Mouse (Mus musculus): ENCODE results near the gene Krtap8-1. TPM values are rescaled to one million over a fixed set of nuclear protein-coding genes. Genes with fewer than 3 reads are reported as not detected.

The Krtap8-1 gene
- polyA plus RNA-seq, 1 experiment = not detected

GRCm38 (mm10) chr16:89503571-89503970 is 15.8 kb upstream of the Krtap8-1 start:
- Histone ChIP-seq H3K27me3 (replicated peaks) (no peaks in the 10 kb centered on the region), H3K9me3 (peaks cover 32% of the 10 kb centered on the region)

GRCm38 (mm10) chr16:89501870-89502269 is 14.1 kb upstream of the Krtap8-1 start:
- Histone ChIP-seq H3K9me3 (peaks cover 24% of the 10 kb centered on the region), H3K27me3 (replicated peaks) (no peaks in the 10 kb centered on the region), H3K4me1 (no peaks in the 10 kb centered on the region), H3K4me3 (replicated peaks) (no peak overlapping the region), H3K36me3 (replicated peaks; ENCODE audit: low read length) (no peaks in the 10 kb centered on the region)
- no peak for TF ChIP-seq FLI1 (IDR thresholded peaks at IDR 0.05; ENCODE audit: low read length)
- TF ChIP-seq GATA1 (IDR thresholded peaks at IDR 0.05; ENCODE audit: borderline replicate concordance, low read length) = no peak

More at GRCm38 (mm10) chr16:89503571-89503970, 15.8 kb upstream of the Krtap8-1 start:
- TF ChIP-seq GATA1 (IDR thresholded peaks at IDR 0.05; ENCODE audit: borderline replicate concordance, low read length) (no peak), FLI1 (IDR thresholded peaks at IDR 0.05; ENCODE audit: low read length) (no peak)
- Histone ChIP-seq H3K4me3 (replicated peaks) (no peak overlapping the region), H3K36me3 (replicated peaks; ENCODE audit: low read length) (no peaks in the 10 kb centered on the region), H3K4me1 (no peaks in the 10 kb centered on the region)

DNA sequence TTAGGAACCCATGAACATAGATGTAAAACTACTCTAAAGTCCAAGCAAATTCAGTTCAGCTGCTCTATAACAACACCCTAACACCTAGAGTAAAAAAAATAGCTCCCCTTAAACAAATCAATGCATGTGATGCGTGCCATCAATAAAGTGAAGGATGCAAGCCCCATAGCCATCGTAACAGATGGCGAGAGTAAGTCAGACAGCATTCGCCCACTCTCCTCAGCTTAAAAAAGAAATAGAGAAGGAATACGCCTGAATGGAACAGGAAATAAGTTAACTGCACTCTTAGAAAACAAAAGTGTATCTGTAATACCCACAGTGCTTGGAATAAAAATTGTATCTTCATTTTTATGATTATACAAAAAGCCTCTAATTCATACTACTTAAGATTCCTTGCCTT is 9.2 kb upstream of the Krtap8-1 start:
- H3K9me3 ChIP-seq = peaks cover 27% of the 10 kb centered on the region
- H3K4me3 ChIP-seq (replicated peaks) = no peak overlapping the region
- no peaks in the 10 kb centered on the region for H3K27me3 ChIP-seq (replicated peaks)
- no peaks in the 10 kb centered on the region for H3K36me3 ChIP-seq (replicated peaks; ENCODE audit: low read length)
- TF ChIP-seq FLI1 (IDR thresholded peaks at IDR 0.05; ENCODE audit: low read length) (no peak), GATA1 (IDR thresholded peaks at IDR 0.05; ENCODE audit: borderline replicate concordance, low read length) (no peak)
- no peaks in the 10 kb centered on the region for H3K4me1 ChIP-seq

DNA sequence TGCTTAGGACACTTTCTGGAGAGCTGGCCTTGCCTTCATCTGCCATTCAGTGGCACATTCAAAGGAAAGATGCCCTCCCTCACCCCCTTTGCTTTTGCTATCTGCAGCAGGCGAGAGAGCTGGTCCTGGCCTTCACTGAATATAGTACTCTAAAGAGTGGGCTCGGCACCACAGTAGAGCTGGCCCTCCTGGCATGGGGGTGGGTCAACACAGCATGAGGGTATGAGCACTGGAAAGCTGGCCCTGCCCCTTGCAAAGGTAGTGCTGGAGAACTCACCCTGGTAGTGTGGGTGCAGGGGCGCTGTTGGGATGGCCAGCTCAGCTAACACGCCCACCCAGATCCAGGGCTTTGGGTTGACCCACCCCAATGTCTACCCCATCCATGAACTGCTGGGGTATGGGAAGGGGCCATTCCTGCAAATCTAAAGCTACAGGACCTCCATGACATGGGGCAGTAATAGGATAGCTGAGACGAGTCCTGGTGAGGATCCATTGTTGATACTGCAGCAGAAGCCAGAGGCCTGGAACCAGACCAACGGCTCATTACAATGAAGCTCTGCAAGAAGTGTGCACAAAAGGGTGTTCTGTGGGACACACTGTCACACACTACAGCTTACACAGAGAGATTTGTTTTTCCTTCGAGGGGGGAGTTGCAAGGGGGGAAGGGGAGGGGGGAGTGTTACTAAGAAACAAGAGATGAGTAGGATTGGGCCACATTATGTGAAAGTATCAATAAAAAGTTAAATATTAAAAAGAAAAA is 7.8 kb upstream of the Krtap8-1 start:
- Histone ChIP-seq H3K36me3 (replicated peaks; ENCODE audit: low read length) (no peaks in the 10 kb centered on the region), H3K4me1 (no peaks in the 10 kb centered on the region), H3K27me3 (replicated peaks) (no peaks in the 10 kb centered on the region), H3K9me3 (peaks cover 24% of the 10 kb centered on the region), H3K4me3 (replicated peaks) (no peak overlapping the region)
- TF ChIP-seq FLI1 (IDR thresholded peaks at IDR 0.05; ENCODE audit: low read length) = no peak
- no peak for TF ChIP-seq GATA1 (IDR thresholded peaks at IDR 0.05; ENCODE audit: borderline replicate concordance, low read length)

- Histone ChIP-seq H3K27me3 (replicated peaks) (no peaks in the 10 kb centered on the region), H3K36me3 (replicated peaks; ENCODE audit: low read length) (no peaks in the 10 kb centered on the region), H3K4me3 (replicated peaks) (peak overlapping the region; percentile 64), H3K9me3 (peaks cover 30% of the 10 kb centered on the region), H3K4me1 (no peaks in the 10 kb centered on the region)
- no peak for TF ChIP-seq GATA1 (IDR thresholded peaks at IDR 0.05; ENCODE audit: borderline replicate concordance, low read length)
- TF ChIP-seq FLI1 (IDR thresholded peaks at IDR 0.05; ENCODE audit: low read length) = no peak
Measured at GRCm38 (mm10) chr16:89477679-89478314, 10.0 kb downstream of the Krtap8-1 start.

DNA sequence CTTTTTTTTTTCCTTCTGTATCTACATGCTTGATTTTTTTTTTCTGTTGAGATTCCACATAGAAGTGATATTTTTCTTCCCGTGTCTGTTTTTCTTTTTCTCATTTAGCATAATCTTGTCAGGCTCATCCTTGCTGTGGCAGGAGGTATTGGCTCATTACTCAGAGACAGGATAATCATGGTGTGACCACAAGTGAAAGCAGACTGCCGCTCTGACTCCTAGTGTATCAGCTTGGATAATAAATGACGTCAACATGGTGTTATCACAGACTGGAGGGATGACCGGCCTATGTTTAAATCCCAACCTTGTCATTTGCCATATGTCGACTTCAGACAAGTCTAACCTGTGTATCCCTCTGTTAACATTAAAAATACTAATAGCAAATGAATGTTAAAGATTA is 26.6 kb downstream of the Krtap8-1 start:
- H3K36me3 ChIP-seq (replicated peaks; ENCODE audit: low read length) = no peaks in the 10 kb centered on the region
- H3K4me1 ChIP-seq = no peaks in the 10 kb centered on the region
- no peaks in the 10 kb centered on the region for H3K27me3 ChIP-seq (replicated peaks)
- peaks cover 23% of the 10 kb centered on the region for H3K9me3 ChIP-seq
- no peak overlapping the region for H3K4me3 ChIP-seq (replicated peaks)
- TF ChIP-seq GATA1 (IDR thresholded peaks at IDR 0.05; ENCODE audit: borderline replicate concordance, low read length) (no peak), FLI1 (IDR thresholded peaks at IDR 0.05; ENCODE audit: low read length) (no peak)

Other genes with a start within 250 kb of the Krtap8-1 start
- not detected in 2 replicates for gene Krtap21-1, start 84.1 kb downstream of the Krtap8-1 start, polyA plus RNA-seq (2012; ENCODE audit: insufficient read depth, low replicate concordance)
- not detected in 2 replicates for gene Krtap6-2, start 67.8 kb downstream of the Krtap8-1 start, polyA plus RNA-seq (2012; ENCODE audit: insufficient read depth, low replicate concordance)
- gene Krtap7-1, start 20.4 kb upstream of the Krtap8-1 start, polyA plus RNA-seq (2012; ENCODE audit: insufficient read depth, low replicate concordance) = not detected in 2 replicates
- gene Krtap11-1, start 83.2 kb upstream of the Krtap8-1 start, polyA plus RNA-seq (2012; ENCODE audit: insufficient read depth, low replicate concordance) = not detected in 2 replicates